Mouse (Mus musculus) lung, adult 2 months (tissue): ENCODE measurements at regions not wholly inside any gene's neighbourhood (a gene's known extent, or its start where the extent isn't known, plus 50 kb on each side); places are given as distances from the start of the nearest gene placed in this dataset.

Experiments
- CTCF ChIP-seq: fragments of 200-500 bp; IDR thresholded peaks from 2 replicates; pipeline ENCODE4 v1.5.1; 2011; ENCODE audit warnings: mild to moderate bottlenecking, low read length, control low read depth; ENCODE audit not compliant: insufficient read depth
- POLR2A ChIP-seq: fragments of 200-500 bp; IDR thresholded peaks from 2 replicates; pipeline ENCODE4 v1.6.1; 2011; ENCODE audit warnings: low read depth, mild to moderate bottlenecking, control low read depth, low read length, borderline replicate concordance; ENCODE audit errors: extremely low read depth

DNA sequence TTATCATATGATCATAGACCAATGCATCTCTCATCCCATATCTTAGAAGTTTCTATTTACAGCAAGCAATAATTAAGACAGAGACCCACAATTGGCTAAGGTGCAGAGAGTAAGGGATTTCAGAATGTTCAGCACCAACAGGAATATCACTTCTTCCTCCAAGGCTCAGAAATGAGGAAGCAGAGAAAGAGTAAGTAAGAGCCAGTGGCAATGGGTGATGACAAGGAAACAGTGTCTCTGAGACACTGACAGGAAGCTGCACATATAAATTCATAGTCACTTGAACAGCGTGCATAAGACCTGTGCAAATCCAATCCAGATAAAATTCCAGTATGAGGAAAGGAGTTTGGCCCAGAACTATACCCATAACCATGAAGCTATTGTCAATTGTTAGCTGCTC lies 178.7 kb upstream of the F930015N05Rik start:
- TF ChIP-seq CTCF (no peak), POLR2A (no peak)
